Mouse (Mus musculus) urinary bladder, postnatal 10 days (tissue): ENCODE measurements around the gene Pde10a.

Experiments
- DNase-seq: peaks from one replicate; pipeline ENCODE4 v3.0.0; 2022; ENCODE audit warnings: low spot score

Gene Pde10a

GRCm38 (mm10) chr17:8842662-8843061 is 317.5 kb downstream of the Pde10a start:
- DNase-seq = no peak

- no peak for DNase-seq
Measured at GRCm38 (mm10) chr17:8843941-8844340, 318.8 kb downstream of the Pde10a start.

DNA sequence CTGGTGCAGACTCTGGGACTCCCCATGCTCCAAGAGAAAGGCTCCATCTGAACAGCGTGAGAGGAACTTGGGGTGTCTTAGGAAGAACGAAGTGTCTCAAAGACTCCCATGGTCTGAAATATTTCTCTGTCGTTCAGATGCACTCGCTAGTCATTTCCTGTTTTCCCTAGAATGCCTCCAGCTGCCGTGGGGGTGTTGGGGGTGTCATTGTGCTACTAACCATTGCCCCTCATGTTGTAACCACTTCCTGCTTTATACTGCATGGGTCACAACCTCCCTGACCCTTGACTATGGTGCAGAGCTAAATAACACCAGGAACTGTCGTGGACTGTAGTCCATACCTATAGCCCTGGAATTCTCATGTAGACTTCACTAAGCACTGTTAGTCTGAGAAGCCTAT is 321.3 kb downstream of the Pde10a start:
- DNase-seq = no peak

DNA sequence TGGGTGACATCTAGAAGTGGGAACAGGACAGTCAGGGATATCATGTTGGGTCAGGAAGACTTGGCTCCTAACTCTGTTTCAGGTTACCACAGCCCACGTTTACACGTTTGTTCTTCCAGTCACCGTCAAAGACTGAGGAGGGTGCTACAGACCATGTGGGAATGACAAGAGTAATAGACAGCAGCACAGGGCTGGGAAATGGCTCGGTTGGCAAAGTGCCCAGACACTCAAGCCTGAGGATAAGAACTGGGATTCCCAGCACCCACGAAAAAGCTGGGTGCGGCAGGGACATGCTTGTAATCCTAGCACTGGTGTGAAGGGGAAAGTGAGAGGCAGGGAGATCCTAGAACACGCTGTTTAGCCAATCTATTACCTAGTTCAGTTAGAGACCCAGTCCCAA is 322.4 kb downstream of the Pde10a start:
- DNase-seq = no peak

DNA sequence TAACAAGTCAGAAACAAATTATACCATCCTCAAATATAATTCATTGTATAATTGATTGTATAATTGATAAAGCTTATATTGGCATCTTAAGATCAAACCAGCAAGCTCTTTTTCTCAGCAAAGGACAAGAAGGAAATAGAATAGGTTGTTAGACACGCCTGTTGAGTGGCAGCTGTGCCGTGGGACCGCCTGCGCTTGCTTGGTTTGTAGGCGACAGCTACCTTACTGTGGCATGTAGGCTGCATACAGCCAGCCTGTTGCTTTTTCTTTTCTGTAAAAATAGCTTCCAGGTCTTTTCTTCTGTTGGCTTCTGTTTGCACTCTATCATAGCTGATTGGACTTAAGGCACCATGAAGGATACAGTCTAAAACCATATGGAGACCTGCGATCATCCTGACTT is 326.7 kb downstream of the Pde10a start:
- DNase-seq = no peak

DNA sequence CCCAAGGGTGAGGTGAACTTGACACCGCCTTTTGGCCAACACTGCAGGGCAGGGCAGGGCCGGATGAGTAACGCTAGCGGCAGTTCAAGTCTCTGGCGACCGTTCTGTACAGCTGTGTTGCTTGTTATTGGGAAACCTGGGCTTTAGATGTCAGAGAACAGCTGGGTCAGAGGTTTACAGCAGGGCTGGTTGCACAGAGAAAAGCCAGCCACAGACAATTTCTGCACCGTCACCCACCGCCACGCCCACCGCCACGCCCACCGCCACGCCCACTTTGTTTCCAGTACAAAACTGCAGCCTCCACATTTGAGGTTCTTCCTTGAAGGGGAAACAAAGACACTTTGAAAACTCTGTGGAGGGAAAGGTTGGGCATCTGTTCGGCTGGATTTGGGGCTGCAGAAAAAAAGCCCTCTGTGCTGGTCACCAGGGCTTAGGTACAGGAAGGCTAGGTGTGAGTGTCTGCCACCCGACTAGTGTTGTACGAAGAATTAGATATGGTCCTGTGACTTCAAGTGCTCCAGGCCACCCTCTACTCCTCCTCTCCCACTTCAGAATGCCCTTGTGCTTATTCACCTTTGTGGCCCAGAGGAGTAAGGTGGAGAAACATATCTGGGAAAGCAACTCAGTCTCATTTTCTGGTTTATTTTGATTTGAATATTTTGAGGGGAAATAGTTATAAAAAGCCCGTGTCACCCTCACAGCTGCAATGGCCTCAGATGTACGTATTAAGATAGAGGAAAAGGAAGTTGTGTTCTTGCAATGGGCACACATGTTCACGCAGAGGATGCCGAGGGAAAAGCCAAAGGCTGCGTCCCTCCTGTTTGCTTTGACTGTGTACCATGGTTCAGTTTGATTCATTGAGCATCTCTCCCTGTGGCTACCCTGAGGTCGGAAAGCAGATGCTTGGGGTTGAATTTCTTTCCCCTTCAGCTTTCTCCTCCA is 331.5 kb downstream of the Pde10a start:
- DNase-seq = no peak

- DNase-seq = no peak
Measured at GRCm38 (mm10) chr17:8858636-8859421, 333.7 kb downstream of the Pde10a start.

- DNase-seq = no peak
Measured at GRCm38 (mm10) chr17:8859489-8859888, 334.3 kb downstream of the Pde10a start.

GRCm38 (mm10) chr17:8864638-8865497 is 339.7 kb downstream of the Pde10a start:
- no peak for DNase-seq

GRCm38 (mm10) chr17:8867331-8868237 is 342.4 kb downstream of the Pde10a start:
- no peak for DNase-seq

DNA sequence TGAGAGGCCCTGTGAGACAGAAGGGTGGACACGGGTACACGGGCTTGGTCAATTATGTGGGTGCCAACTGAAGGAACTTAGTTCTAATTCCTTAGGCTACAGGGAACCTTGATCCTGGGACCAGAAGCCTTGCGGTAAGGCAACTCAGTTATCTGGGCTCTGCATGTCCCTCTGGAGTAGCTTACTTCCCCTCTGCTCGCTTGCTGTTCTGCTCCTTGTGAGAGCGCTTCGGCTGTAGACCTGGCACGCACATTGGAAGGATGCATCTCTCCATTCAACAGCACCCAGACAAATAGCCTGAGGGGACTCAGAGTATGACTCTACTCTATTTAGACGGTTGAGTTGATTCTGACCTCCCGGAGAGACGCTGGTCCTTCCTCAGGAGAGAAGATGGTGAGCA is 344.1 kb downstream of the Pde10a start:
- DNase-seq = no peak

- no peak for DNase-seq
Measured at GRCm38 (mm10) chr17:8870848-8871247, 345.7 kb downstream of the Pde10a start.

DNA sequence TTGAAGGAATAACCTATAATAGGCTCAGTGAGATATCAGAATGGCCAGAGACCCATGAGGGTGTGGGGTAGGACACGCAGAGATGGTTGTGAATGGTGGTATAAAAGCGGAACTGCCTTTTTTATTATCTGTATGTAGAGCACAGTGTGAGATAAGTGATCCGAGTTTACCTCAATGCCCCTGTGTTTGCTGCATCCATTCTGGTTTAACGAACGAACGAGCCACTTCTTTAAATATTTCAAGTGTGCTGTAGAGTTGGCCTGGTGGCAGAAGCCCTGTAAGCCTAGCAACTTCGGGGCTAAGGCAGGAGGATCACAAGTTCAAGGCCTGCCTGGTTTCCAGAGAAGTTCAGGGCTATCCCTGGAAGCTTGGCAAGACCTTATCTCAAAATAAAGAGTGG is 346.2 kb downstream of the Pde10a start:
- DNase-seq = no peak

GRCm38 (mm10) chr17:8871997-8872593 is 346.9 kb downstream of the Pde10a start:
- no peak for DNase-seq

DNA sequence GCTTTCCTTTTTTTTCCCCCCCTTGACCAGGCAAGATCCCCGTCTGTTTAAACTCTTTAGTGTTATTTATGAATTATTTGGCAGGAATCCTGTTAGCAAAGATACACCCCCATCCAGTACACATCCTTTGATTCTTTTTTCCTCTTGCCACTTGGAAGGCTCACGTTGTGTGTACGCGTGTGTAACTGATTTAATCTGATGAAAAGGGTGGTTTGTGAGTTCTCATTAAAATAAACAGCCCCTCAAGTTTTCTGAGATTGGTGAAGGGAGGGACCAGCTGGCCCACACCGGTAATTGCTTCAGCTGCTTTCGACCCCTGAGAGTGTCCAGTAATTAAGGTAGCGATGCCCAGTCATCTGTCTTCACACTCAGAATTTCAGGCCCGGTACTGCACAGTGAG is 347.4 kb downstream of the Pde10a start:
- DNase-seq = no peak

DNA sequence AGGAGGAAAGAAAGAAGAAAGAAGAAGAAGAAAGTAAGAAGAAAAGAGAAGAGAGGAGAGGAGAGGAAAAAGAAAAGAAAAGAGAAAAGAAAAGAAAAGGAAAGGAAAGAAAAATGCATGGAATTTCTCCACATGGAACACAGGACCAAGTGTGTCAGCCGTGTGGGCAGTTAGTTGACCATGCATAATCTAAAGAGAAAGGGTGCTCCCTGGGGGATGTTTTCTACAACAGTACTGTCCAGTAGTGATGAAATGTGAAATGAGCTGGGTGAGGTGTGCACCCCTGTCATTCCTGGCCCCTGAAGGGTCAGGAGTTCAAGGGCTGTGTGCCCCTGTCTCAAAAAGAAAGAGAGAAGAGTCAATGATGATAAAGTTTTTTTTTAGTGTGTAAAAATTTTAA is 352.9 kb downstream of the Pde10a start:
- DNase-seq = no peak

DNA sequence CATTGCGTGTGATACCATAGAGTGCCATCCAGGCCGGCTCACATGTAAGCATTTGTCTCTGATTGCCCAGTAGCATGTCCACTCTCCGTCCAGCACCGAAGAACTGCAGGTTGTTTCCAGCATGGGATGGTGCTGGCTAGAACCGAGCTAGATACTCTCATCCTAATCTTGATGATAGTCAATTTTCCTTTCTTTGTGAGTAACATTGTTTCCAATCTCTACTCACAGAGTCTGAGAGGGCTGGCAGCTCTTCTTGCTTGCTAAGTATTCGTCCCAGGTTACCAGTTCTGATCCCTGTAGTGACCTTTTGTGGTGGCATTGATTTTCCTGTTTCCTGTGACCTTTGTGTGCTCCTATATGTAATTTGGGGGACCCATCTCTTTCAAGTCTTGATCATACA is 356.5 kb downstream of the Pde10a start:
- no peak for DNase-seq

DNA sequence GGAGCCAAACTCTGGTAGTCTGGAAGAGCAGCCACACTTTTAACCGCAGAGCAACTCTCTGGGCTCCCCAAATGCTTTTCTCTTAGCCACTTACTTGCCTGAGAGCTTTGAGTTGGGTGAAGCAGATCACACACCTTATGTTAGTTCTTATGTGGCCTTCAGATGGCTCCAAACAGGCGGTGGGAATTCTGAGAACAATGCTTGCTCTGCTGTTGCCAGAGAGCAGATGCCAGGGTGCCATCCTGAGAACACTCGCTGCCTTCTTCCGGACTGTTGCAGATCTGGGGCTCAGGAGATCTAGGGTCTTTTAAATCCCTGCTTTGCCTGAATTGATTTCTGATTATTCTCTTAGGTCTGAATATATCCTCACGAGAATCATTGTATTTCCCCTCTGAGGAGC is 359.5 kb downstream of the Pde10a start:
- no peak for DNase-seq

DNA sequence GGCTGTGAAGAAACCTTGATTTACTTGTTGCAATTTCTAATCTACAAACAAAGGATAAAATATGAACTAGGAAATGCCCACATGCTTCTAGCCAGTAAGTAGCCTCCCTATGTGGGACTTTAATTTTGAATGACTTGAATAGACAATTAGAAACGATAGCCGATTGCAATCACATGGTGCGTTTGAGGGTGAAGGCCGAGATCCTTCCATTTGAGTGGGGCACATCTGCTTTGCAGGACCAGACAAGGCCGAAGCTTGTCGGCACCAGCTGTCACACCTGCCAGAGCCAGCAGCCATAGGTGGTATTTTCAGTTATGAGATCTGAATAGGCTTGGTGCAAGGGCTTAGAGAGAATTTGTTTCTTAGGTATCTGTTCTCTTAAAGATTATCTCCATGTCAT is 360.7 kb downstream of the Pde10a start:
- no peak for DNase-seq

DNA sequence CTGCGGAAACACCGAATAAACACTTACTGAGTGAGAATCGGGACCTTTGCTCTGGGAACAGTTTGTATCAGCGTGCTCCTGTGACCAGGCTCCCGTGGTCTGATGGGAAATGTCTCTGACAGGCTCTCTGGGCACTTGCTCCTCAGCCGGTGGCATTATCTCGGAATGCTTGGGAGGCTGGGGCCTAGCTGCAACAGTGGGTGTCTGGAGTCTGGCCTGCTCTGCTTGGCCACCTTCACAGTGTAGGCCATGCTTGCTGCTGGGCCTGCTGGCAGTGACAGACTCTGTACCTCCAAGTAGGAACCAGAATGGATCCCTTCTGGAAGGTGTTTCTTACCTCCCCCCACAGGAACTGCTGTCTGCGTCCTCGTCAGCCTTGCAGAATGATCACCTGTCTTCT is 362.9 kb downstream of the Pde10a start:
- no peak for DNase-seq

DNA sequence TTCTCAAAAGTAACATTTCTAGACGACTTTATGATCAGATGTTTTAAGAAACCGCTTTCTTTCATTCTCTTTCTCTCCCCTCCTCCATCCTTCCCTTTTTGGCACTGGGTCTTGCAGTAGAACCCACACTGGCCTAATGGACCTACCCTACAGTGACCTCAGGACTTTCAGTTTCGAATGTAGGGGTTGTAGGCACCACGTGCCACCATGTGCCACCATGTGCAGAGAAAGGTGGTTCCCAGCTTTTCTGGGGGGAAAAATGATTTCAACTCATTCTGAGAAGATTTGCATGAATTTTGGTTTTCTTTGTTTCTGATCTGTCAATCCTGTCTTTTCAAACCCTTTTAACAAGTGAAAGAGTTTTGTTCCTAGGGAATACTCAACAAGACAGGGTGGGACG is 363.5 kb downstream of the Pde10a start:
- no peak for DNase-seq
